Mouse (Mus musculus) layer of hippocampus, adult 9-10 months (tissue): Measurements from ENCODE around the gene Tmem263.

Source experiments
- DNase-seq: peaks from one replicate; pipeline ENCODE4 v3.0.0; 2022; ENCODE audit warnings: low spot score

Tmem263 gene

GRCm38 (mm10) chr10:85102247-85103084 is at the start of gene Tmem263, which contains the start of gene Fhl4:
Gene Tmem263, plus strand, starts transcription at chr10:85102627.
Gene Fhl4, minus strand, starts transcription at chr10:85102495.
- peak; percentile 33 for DNase-seq

DNA sequence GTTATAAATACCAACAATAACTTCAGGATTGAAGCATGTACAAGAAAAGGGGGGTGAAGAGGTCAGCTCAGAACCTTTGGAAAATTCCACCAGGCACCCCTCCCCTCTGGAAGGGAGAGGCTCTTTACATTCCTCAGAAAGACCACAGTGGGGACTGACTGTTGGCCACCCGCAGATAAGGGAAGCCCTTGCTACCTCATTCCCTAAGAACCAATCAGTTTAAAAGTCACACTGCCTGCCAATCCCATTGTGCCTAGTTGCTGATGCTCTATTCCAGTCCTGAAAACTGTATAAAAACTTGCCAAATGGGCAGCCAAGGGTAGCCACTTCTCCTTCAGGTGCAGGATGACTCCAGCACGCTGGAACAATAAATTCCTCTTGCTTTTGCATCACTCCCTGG is 47.6 kb upstream of the Tmem263 start:
- no peak for DNase-seq

DNA sequence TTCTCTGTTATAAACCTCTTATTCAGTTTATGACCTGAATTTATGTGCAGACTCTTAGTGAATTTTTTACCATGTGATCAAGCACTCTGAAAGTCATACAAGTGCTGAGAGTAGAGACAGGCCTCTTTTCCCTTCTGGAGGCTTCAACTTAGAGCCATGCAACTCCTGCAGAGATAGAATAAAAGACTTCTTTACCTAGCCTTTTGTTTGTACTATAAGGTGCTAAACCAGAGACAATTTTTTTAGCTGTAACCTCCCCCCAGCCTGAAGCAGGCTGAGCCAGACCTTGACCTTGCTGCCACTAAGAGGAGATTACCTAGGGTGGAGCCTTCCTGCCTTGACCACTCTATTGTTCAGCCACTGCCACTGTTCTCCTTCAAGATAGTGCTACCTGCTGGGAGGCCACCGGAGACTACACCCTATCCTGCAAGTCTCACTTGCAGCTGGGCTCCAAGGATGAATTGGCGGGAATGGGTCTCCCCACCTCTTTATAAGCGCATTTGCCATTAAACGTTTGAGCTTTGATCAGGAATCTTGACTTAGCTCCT is 30.7 kb upstream of the Tmem263 start:
- DNase-seq = no peak

DNA sequence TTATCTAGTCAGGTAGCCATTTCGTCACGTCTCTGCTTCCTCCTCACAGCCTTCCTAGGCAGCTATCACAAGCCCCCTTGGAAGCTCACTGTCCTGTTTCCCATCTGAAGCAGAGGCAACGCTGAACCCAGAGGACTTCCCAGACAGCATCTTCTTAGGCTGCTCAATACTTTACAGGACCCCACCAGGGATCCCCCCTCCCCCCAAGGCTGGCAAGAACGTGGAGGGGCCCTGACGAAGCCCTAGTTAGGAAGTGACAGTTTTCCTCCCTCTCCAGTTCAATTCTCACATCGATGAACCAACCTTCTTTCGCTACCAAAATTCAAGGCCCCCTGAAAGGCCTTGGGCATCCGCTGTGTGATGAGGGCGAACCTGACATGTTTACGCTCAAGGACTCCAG is 586 bp upstream of the Tmem263 start:
- no peak for DNase-seq

- no peak for DNase-seq
Observed at GRCm38 (mm10) chr10:85103085-85103885, 858 bp downstream of the Tmem263 start.

GRCm38 (mm10) chr10:85114409-85114808 is 12.0 kb downstream of the Tmem263 start:
- no peak for DNase-seq

DNA sequence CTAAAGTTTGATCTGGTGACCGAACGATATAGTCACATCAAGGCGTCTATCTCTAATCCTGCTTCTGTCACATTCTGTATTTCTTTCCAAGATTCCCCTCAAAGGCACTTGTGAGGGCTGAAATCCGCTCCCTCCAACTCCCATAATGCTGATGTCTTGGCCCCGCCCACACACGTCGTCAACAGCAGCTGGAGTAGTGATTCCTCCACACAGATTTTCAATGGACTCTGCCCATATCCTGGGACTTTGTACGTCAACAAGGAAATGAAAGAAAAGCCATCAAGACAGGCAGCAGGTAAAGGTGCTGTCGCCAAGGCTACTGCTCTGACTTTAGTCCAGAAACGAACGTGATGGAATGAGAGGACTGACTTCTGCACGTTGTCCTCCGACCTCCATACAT is 22.8 kb downstream of the Tmem263 start:
- DNase-seq = no peak

DNA sequence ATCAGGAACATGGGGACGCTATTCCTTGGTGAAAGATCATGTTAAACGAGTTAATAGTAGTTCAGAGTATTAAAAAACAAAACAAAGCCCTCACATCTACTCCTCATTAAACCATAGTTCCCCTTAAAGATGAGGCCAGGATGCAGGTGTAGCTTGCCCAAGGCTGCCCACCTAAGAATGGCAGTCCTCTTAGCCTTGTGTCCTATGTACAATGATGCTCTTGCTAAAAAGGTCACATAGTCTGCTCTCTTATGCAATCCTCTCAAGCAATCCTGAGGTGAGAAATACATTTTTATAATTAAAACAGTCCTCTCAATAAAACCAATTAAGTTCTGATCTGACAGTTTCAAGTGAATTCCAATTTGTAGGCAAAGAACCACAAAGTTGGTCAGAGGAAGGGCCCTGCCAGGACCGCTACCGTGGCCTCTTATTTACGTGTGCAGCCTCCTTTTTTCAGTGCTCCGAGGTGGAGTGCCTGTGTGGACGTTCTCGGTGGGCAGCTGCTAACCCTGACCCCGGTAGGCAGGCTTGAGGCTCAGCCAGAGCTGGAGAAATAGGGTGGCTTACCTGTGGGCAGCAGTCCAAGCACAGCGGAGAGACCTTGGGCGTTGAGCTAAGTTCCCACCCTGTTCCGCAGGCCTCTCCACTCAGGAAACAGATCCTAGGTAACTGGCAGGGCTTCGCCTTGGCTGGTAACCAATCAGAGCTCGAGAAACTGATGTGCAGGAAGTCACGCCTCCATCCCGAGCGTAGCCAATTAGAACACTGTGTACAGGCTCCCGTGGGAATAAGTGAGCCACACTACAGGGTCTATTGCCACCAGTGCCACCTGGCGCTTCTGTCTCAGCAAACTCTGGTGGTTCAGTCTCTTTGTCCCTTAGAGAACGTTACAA is 25.2 kb downstream of the Tmem263 start, which contains the start of gene Mterf2:
Gene Mterf2, minus strand, starts transcription at position 633 of the 893 bp plus-strand sequence.
- DNase-seq = peak; percentile 92

- no peak for DNase-seq
Observed at GRCm38 (mm10) chr10:85128453-85128852, 26.0 kb downstream of the Tmem263 start.

GRCm38 (mm10) chr10:85136573-85136972 is 34.1 kb downstream of the Tmem263 start:
- DNase-seq = no peak

GRCm38 (mm10) chr10:85141465-85141864 is 39.0 kb downstream of the Tmem263 start:
- no peak for DNase-seq

DNA sequence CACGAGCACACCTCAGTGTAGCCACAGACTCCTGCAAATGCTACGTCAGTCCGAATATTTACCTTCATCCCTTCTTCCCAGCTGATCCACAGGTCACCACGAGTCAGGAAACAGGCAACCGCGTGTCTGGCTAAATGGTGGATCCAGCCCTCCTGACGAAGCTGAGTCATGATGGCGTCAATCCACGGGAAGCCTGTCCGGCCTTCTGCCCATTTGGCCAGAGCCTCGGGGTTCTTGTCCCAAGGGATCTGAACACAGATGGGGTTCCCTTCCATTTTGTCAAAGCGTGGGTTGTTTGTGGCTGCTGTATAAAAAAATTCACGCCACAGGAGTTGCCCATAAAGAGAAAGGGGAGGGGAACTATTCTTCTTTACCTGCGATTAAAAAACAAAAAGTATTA is 43.9 kb downstream of the Tmem263 start:
- DNase-seq = no peak

- no peak for DNase-seq
Observed at GRCm38 (mm10) chr10:85149226-85149625, 46.8 kb downstream of the Tmem263 start.

- DNase-seq = peak; percentile 45
Observed at GRCm38 (mm10) chr10:85154195-85154594, 51.8 kb downstream of the Tmem263 start.

DNA sequence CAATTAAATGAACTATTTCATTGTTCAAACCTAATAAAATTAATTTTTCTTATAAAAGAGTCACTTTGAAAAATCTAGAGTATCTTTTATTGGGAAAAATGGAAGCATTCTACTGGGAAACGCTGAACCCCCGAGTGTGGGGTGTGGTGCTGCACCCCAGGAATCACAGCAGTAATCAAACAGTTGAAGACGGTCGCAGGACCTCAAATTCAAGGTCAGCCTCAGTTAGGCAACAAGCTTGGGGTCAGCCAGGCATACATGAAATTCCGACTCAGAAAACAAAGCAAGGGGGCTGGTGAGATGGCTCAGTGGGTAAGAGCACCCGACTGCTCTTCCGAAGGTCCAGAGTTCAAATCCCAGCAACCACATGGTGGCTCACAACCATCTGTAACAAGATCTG is 55.0 kb downstream of the Tmem263 start:
- no peak for DNase-seq

DNA sequence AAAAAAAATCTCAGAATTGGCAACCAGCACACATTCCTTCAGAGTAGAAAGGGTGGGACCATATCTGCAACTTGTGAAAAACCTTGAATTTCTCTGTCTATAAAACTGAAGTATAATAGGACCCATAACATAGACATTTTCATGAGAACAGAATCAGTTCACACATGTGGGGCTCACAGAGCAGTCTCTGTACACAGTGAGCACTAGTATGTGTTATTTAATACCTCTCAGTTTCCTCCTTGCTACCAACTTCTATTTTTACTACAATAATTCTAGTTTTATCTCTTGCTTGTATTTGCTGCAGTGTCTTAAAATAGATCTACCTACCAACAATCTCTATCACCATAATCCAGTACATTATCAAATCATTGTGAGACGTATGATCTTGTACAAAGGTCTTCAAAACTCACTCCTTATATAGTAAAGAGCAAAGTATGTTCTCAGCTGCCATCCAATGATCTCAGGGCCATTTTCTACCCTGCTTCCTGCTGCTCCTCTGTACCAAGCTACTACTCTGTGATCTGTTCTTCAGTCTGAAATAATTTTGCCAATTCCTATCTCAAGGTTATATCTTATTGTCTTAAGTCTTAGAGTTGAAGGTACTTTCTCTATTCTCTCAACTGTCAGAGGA is 57.7 kb downstream of the Tmem263 start:
- DNase-seq = no peak

- DNase-seq = no peak
Observed at GRCm38 (mm10) chr10:85161745-85162351, 59.4 kb downstream of the Tmem263 start.

DNA sequence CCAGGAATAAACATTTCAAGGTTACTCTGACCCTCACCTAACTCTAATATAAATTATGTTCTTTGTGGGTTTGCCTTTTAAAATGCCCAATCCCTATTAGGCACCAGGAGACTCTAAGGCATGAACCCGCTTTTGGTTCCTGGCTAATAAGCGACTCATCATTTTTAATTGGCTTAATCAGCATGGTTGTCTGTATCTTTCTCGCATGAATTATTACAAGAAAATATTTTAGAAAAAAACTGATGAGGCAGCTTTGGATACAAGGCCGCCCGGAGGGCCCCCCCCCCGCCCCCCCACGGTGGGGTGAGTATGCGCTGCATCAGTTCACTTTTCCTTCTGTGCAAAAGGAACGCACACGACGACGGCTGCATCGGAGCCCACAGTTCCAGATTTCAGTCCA is 62.4 kb downstream of the Tmem263 start:
- DNase-seq = no peak

DNA sequence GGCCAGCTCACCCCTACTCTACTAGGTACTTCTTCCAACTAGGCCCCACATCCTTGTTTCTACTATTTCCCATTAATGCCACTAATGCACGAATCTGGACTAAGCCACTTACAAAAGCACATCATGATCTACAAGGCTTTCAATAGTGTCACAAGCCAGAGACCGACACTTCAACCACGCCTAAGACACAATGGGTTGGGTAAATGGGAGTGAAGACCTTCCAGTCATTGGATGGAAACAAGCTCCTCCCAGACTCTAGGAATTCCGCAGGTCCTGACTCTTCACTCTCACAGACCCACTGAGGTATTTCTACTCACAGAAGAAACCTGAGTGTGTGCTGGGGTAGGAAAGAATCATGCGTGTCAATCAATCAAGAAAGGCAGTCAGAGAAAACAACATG is 62.9 kb downstream of the Tmem263 start:
- DNase-seq = no peak
